Mouse (Mus musculus) stomach, postnatal 0 days (tissue): ENCODE measurements around the gene 4833420G17Rik.

Experiments
- CTCF ChIP-seq: IDR thresholded peaks from 2 replicates; pipeline ENCODE4 v1.5.1; 2016; ENCODE audit warnings: antibody characterized with exemption, low read depth, mild to moderate bottlenecking, moderate library complexity
- EP300 ChIP-seq: optimal IDR thresholded peaks from 2 replicates; pipeline ENCODE3; 2016; ENCODE audit warnings: antibody characterized with exemption

DNA sequence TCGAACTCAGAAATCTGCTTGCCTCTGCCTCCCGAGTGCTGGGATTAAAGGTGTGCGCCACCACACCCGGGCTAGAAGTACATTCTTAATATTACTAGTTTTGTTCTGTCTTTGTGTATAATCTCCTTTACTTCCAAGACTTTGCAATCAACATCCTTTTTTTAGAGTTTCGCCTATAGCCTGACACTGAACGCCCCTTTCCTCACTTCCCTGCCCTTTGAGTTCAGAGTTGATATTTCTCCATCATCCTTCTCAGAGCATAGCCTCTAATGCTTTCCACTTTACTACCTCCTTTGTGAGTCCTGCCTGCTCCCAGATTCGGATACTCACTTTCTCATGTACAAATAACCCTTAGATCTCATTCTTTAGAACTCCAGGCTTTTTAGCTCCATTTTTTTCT, 28.2 kb upstream of the 4833420G17Rik start:
- no peak for TF ChIP-seq CTCF
- no peak for TF ChIP-seq EP300
